Mouse (Mus musculus) ES-Bruce4 (cell line): ENCODE results near the gene Gm10972. TPM values are rescaled to one million over a fixed set of nuclear protein-coding genes. Genes with fewer than 3 reads are reported as not detected.
"Not testable (repeated sequence)": the region's sequence is repeated elsewhere in the genome, so short reads cannot be mapped to it uniquely, and the experiment has no call there.

Source experiments
- H3K27ac ChIP-seq: 2 replicates; pipeline ENCODE4 v1.5.1; 2012; ENCODE audit warnings: low read length, inconsistent platforms; ENCODE audit not compliant: insufficient read depth
- H3K27me3 ChIP-seq: 2 replicates; pipeline ENCODE4 v1.6.1; 2012; ENCODE audit warnings: mild to moderate bottlenecking, low read length, inconsistent platforms; ENCODE audit not compliant: control insufficient read depth, poor library complexity, insufficient read depth, severe bottlenecking
- H3K36me3 ChIP-seq: 2 replicates; pipeline ENCODE4 v1.6.1; 2012; ENCODE audit warnings: inconsistent platforms, mild to moderate bottlenecking, low read length, moderate library complexity; ENCODE audit not compliant: control insufficient read depth, poor library complexity, insufficient read depth, severe bottlenecking
- H3K4me1 ChIP-seq: one replicate; pipeline ENCODE4 v1.8.1; 2011; ENCODE audit warnings: low read length; ENCODE audit not compliant: control insufficient read depth, insufficient read depth
- H3K4me3 ChIP-seq: 2 replicates; pipeline ENCODE4 v1.5.1; 2011; ENCODE audit warnings: low read depth, mild to moderate bottlenecking, low read length
- H3K9ac ChIP-seq: 2 replicates; pipeline ENCODE4 v1.6.1; 2012; ENCODE audit warnings: low read depth, mild to moderate bottlenecking, inconsistent platforms; ENCODE audit not compliant: poor library complexity, severe bottlenecking
- H3K9me3 ChIP-seq: replicated peaks from 2 replicates; pipeline ENCODE4 v1.6.1; 2012; ENCODE audit warnings: mild to moderate bottlenecking, low read length, inconsistent platforms; ENCODE audit not compliant: control insufficient read depth, poor library complexity, insufficient read depth, severe bottlenecking
- CTCF ChIP-seq: IDR thresholded peaks from one replicate; pipeline ENCODE4 v1.8.1; 2011; ENCODE audit warnings: low read depth, low read length
- EP300 ChIP-seq: IDR thresholded peaks from 2 replicates; pipeline ENCODE4 v1.6.1; 2011; ENCODE audit warnings: low read depth, low read length; ENCODE audit not compliant: insufficient read depth
- POLR2A ChIP-seq: IDR thresholded peaks from one replicate; pipeline ENCODE4 v1.8.1; 2011; ENCODE audit warnings: low read length; ENCODE audit not compliant: insufficient read depth
- polyA plus RNA-seq: library from polyadenylated mRNA; stranded (reverse); fragments of >200 nt; gene quantifications from 2 replicates; pipeline ENCODE4 v1.2.4, GENCODE M21; 2011; ENCODE audit warnings: low read depth; ENCODE audit not compliant: missing spikeins, insufficient read depth, insufficient read length

Gene Gm10972
- polyA plus RNA-seq, 1 experiment, result not detected

DNA sequence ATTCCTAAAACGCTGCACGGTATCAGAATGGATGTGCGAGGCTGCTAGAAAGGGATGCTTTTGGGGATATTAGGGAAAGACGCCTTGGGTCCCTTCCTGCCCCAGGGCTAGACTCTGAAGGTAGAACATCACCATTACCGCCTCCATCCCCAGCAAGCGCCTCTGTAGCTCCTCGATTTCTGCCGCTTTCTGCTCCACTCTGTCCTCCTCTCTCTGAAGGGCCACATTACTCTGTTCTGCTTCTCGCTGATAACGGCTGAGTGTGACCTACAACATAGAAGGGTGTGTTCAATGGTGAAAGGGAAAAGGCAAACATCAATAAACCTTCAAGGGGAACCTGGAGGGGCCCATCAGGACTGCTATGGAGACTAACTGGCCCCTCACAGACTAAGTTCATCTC lies 20.4 kb upstream of the Gm10972 start:
- no peak overlapping the region for H3K9ac ChIP-seq
- H3K36me3 ChIP-seq, result no peaks in the 10 kb centered on the region
- H3K27ac ChIP-seq, result no peak overlapping the region
- TF ChIP-seq POLR2A (no peak), EP300 (no peak), CTCF (no peak)
- H3K9me3 ChIP-seq, result no peaks in the 10 kb centered on the region
- H3K27me3 ChIP-seq, result no peaks in the 10 kb centered on the region
- no peak overlapping the region for H3K4me3 ChIP-seq
- no peaks in the 10 kb centered on the region for H3K4me1 ChIP-seq

DNA sequence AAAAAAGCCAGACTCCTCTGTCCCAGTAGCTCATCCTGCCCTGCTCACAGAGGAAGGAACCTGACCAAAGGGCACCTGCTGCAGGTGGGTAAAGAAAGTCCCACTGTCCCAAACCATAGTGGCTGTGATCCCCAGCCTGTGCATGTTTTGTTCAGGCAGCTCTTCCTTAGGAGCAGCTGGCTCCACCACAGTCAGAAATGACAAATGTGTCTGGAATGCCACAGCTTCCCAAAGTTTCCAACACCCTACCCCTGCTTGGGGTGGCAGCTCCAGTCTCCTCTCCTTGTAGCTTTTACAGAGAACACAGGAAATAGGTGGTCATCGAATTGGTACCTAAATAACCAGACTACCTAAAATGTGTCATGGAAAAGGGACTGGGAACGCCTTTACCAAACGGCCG lies 18.6 kb upstream of the Gm10972 start:
- no peak for TF ChIP-seq CTCF
- TF ChIP-seq POLR2A, result no peak
- no peak for TF ChIP-seq EP300
- Histone ChIP-seq H3K4me3 (no peak overlapping the region), H3K36me3 (no peaks in the 10 kb centered on the region)

DNA sequence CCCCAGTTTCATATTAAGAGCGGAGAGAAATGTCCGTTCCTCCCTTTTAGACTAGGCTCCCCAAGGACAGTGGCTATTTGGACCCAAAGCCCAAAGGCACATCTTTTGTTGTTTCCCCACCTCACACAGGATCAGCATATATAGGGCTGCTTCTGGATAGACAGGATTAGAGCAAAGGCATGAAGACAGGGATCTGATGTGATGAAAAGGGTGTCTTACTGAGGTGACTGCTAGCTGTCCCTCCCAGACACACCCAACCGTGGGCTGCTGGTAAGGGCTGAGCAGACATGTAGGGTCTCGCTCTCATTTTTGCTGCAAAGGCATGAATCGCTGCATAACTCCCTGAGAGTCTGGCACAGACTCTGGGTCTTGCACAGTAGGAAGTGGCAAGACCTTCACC lies 14.2 kb upstream of the Gm10972 start:
- Histone ChIP-seq H3K4me3 (no peak overlapping the region), H3K36me3 (no peaks in the 10 kb centered on the region), H3K27ac (no peak overlapping the region), H3K9ac (no peak overlapping the region), H3K27me3 (no peaks in the 10 kb centered on the region), H3K4me1 (no peaks in the 10 kb centered on the region), H3K9me3 (no peaks in the 10 kb centered on the region)
- TF ChIP-seq POLR2A (no peak), CTCF (no peak), EP300 (no peak)

More for the DNA sequence above, 18.6 kb upstream of the Gm10972 start:
- Histone ChIP-seq H3K27ac (no peak overlapping the region), H3K4me1 (no peaks in the 10 kb centered on the region), H3K9me3 (no peaks in the 10 kb centered on the region), H3K9ac (no peak overlapping the region), H3K27me3 (no peaks in the 10 kb centered on the region)

DNA sequence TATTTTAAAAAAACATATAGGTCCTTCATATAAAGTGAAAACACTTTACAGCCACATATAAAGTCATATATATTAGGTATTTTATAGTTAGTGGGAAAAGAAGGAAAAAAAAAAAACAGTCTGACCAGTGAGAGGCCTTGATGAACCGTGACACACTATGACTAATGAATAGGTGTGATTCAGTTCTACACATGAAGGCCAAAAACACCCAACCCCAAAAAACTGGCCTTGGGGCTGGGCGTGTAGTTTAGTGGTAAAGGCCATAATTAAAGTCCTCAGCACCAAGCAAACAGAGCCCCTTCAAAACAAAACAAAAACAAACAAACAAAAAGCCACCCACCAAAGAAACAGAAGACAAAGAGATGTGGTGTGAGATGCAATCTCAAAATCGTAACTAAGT lies 13.0 kb upstream of the Gm10972 start:
- H3K4me3 ChIP-seq, result no peak overlapping the region
- H3K9ac ChIP-seq, result no peak overlapping the region
- no peaks in the 10 kb centered on the region for H3K27me3 ChIP-seq
- TF ChIP-seq CTCF, result no peak
- no peak for TF ChIP-seq POLR2A
- no peak for TF ChIP-seq EP300
- no peaks in the 10 kb centered on the region for H3K4me1 ChIP-seq
- no peaks in the 10 kb centered on the region for H3K9me3 ChIP-seq
- no peak overlapping the region for H3K27ac ChIP-seq
- no peaks in the 10 kb centered on the region for H3K36me3 ChIP-seq

DNA sequence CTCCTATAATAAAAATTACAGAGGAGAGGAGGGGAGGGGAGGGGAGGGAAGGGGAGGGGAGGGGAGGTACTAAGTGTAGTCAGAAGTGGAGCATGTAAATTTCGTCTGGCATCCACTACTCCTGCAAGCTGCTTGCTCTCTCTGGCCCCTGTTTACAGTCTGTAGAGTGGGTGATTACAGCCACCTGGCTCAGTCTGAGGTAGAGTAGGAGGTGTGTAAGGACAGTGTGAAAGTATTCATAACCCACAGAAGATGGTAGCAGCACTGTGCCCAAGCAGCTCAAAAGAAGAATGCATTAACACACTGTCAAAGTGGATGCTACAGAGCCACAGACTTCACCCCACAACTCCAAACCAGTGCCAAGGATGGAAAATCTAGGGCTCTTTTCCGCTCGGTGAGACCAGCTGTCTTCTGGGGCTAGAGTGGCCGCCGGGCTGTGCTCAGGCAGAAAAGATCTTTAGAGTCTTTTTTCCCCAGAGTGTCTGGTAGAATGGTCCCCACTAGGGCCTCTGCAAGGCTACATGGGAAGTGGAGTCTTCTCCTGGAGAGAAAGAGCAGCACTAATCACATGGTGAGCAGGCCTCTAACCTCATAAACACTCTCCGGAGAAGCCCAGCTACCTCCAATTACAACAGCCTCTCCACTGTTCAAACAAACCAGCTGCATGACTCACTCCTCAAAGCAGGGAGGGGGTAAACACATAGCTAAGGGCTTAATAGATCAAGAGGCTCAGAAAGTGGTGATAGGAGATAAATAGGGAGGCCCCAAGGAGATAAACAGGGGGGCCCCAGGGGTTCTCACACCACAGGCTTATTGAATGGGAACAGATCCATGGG lies 6.1 kb downstream of the Gm10972 start:
- no peaks in the 10 kb centered on the region for H3K4me1 ChIP-seq

DNA sequence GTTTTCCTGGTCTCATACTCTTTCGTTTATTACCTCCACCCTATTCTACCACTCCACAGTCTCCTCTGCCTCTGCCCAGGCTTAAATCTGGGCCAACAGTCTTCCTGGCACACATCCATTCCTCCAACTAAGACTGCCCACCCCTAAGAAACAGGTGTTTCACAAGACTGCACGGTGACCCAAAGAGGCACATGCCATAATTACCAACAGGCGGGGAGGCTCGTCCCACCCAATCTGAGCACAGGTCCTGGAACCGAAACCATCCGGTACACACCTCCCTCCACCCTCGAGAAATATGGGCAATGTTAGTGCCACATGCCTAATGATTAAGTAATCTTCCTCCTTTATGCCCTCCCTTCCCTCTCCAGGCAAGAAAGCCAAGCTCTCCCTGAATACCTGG lies 7.5 kb downstream of the Gm10972 start:
- H3K27ac ChIP-seq, result no peak overlapping the region
- H3K27me3 ChIP-seq, result no peaks in the 10 kb centered on the region
- H3K36me3 ChIP-seq, result no peaks in the 10 kb centered on the region
- H3K9ac ChIP-seq, result no peak overlapping the region
- H3K4me3 ChIP-seq, result no peak overlapping the region
- no peaks in the 10 kb centered on the region for H3K4me1 ChIP-seq
- no peak for TF ChIP-seq CTCF
- TF ChIP-seq POLR2A, result no peak
- no peak for TF ChIP-seq EP300
- no peaks in the 10 kb centered on the region for H3K9me3 ChIP-seq

More for the DNA sequence above, 6.1 kb downstream of the Gm10972 start:
- H3K36me3 ChIP-seq, result no peaks in the 10 kb centered on the region
- no peak overlapping the region for H3K9ac ChIP-seq
- no peak overlapping the region for H3K4me3 ChIP-seq
- no peak overlapping the region for H3K27ac ChIP-seq
- H3K27me3 ChIP-seq, result no peaks in the 10 kb centered on the region
- TF ChIP-seq CTCF (no peak), POLR2A (no peak), EP300 (no peak)
- H3K9me3 ChIP-seq, result no peaks in the 10 kb centered on the region

DNA sequence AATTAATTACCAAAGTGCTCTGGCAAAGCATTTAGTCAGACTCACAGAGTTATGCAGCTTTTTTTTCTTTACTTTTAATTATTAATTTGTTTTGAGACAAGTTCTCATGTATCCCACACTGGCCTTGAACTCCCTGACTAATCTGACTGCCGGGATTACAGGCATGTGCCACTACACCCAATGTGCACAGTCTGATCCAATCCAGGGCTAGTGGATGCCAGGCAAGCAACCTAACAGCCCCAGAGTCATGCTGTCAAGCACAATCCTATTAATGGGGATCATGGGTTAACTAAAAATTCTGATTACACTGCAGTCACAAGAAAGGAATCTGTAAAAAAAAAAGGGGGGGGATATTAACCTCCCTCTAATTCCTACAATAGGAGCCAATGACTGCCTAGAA lies 11.1 kb downstream of the Gm10972 start:
- H3K9me3 ChIP-seq, H3K9ac ChIP-seq, H3K36me3 ChIP-seq, H3K4me1 ChIP-seq, H3K4me3 ChIP-seq, H3K27me3 ChIP-seq, H3K27ac ChIP-seq: not testable (repeated sequence)

DNA sequence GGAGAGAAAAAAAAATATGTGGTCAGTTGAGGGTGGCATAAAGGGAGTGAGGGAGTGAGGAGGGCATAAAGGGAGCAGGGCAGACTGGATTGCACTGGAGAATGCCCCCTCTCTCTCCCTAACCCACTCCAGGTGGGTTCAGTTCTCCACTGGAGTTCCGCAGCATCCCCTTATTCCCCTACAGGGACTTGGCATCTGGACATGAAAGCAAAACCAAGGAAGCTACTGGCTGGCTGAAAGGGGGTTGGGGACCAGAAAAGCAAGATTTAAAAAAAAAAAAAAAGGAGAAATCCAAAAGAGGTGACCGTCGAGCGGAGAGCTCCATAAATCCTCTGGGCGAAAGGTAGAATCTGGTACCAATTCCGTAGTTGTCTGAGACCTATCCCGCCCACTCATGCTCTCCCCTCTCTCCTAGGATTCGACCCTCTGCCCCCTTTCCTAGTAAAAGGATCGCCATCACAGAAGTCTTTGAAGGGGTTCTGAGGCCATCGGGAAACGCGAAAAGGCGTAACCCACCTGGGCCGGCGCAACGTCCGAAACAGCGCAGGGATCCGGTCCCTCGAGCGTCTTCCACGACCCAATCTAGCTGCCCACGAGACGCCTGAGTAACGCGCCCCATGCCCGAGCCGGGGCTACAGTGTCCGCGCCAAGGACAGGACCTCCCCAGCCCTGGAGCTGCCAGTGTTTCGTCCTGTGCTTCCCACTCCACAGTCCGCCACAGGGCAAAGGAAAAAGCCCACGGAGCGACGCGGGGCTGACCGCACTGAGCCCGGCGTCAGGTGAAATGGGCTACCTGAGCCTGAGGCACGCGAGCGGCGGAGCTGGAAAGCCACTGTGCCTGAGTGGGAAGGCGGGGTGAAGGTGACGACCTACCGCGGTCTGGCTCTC lies 15.2 kb downstream of the Gm10972 start:
- Histone ChIP-seq H3K4me3 (peak overlapping the region; percentile 74), H3K9ac (peak overlapping the region; percentile 36; the same call in 1 of the 2 replicates)
- not testable (repeated sequence) for H3K9me3 ChIP-seq

More for the DNA sequence above, 15.2 kb downstream of the Gm10972 start:
- not testable (repeated sequence) for H3K4me1 ChIP-seq, H3K27me3 ChIP-seq, H3K36me3 ChIP-seq, H3K27ac ChIP-seq
